Mouse (Mus musculus) neural tube, embryonic 12.5 days (tissue): ENCODE data around the gene Npas2. TPM values are rescaled to one million over a fixed set of nuclear protein-coding genes. Genes with fewer than 3 reads are reported as not detected.
A peak's percentile ranks its signal among the peaks of the same experiment; 100 is the strongest.

Experiments
- ATAC-seq: fragments of 200-750 bp; cut with Nextera tagmentation; 2 replicates; pipeline ENCODE4 v1.8.0; 2017; ENCODE audit warnings: low read depth, mild to moderate bottlenecking, moderate TSS enrichment, moderate library complexity; ENCODE audit not compliant: low FRiP score
- H3K27ac ChIP-seq: fragments of 300-500 bp; sonication (generic); 2 replicates; pipeline ENCODE4 v1.5.1; 2016
- H3K27me3 ChIP-seq: fragments of 300-500 bp; sonication (generic); replicated peaks from 2 replicates; pipeline ENCODE4 v1.6.1; 2016; ENCODE audit warnings: mild to moderate bottlenecking
- H3K36me3 ChIP-seq: fragments of 300-500 bp; sonication (generic); 2 replicates; pipeline ENCODE4 v1.6.1; 2016; ENCODE audit warnings: mild to moderate bottlenecking
- H3K4me1 ChIP-seq: fragments of 300-500 bp; sonication (generic); 2 replicates; pipeline ENCODE4 v1.6.1; 2016
- H3K4me2 ChIP-seq: fragments of 300-500 bp; sonication (generic); replicated peaks from 2 replicates; pipeline ENCODE4 v1.6.1; 2016; ENCODE audit warnings: mild to moderate bottlenecking
- H3K4me3 ChIP-seq: fragments of 300-500 bp; sonication (generic); 2 replicates; pipeline ENCODE4 v1.5.1; 2016
- H3K9ac ChIP-seq: fragments of 300-500 bp; sonication (generic); 2 replicates; pipeline ENCODE4 v1.6.1; 2016; ENCODE audit warnings: mild to moderate bottlenecking
- H3K9me3 ChIP-seq: fragments of 300-500 bp; sonication (generic); 2 replicates; pipeline ENCODE4 v1.6.1; 2016; ENCODE audit warnings: mild to moderate bottlenecking
- WGBS: fragments of 180-500 bp; shearing (Covaris S2); methylation state at CpG from one replicate; pipeline ENCODE4 v1.1.7; 2016; 5-methylcytosine and 5-hydroxymethylcytosine counted together
- polyA plus RNA-seq: library from polyadenylated mRNA; unstranded; fragments of >200 nt; fragmentation: Nextera tagmentation; extraction: Ambion mirVana; gene quantifications from 2 replicates; pipeline ENCODE4 v1.2.1, GENCODE M21; 2016

Npas2 gene
- polyA plus RNA-seq, result 0.08 and 0.22 TPM in 2 replicates

DNA sequence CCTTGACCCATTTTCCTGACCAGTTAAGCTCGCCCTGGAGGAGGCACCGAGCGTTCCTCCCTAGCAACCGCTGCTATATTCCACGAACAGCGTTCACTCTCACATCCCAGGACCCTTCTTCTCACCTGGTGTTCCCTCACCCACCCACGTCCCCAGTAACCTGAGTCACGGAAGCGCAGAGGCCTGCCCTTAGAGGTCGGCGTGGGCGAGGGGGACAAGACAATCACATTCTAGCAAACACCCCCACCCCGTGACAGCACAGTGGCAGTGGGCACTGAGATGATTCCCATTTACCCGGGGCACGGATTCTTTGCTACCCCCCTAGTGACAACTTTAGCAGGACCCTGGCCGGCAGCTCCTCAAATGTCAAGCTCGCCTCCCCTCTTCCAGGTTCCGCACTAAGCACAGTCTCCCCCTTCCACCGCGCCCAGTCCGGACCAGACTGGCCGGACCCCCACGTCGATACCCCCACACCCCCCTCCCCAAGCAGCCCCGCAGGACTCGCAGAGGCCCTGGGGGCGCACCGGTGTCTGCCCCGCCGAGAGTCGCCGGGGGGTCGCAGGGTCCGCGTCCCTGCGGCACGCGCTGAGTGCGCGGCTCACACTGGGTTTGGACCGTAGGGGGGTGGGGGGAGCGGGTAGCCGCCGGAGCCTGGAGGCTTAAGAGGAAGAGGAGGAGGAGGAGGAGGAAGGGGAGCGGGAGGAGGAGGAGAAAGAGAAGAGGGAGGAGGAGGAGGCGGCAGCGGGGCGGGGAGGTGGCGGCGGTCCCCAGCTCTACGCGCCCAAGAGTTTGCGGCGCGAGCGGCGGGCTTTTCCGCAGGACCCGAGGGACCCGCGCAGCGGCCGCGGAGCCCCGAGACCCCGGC, at the start of gene Npas2:
Gene Npas2 (plus strand): TSS at position 735 of the 865 bp plus-strand sequence.
- Histone ChIP-seq H3K9me3 (no peaks in the 10 kb centered on the region), H3K4me3 (peak within 1 kb of the TSS; percentile 64), H3K4me1 (peaks cover 24% of the 10 kb centered on the region), H3K36me3 (no peaks in the 10 kb centered on the region), H3K9ac (peak within 1 kb of the TSS; percentile 67), H3K4me2 (peak within 1 kb of the TSS; percentile 100), H3K27ac (no peak within 1 kb of the TSS), H3K27me3 (peaks cover 49% of the 10 kb centered on the region)
- under 1% methylated on average over 60 of the region's 66 CpGs for WGBS
- peak; percentile 14; the same call in 1 of the 2 replicates for ATAC-seq

DNA sequence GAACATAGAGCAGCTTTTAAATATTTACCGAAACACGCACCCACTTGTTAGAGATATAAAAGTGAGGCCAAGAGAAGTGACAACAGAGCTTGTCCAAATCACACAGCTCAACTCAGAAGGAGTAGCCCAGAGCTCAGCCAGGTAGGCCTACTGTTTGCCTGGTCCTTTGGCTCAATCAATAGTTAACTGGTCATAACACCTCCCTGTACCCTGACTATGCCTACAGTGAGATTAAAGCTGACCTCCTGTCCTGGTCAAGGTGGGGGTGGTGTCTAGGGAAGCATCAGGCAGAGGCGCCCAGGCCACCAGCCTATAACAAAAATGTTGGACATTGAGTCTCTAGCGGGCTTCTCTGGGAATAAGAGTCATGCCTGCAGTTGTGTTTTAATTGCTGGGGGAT, 36.8 kb upstream of the Npas2 start:
- Histone ChIP-seq H3K4me2 (no peak overlapping the region), H3K27ac (no peak overlapping the region), H3K4me3 (no peak overlapping the region), H3K4me1 (no peaks in the 10 kb centered on the region), H3K36me3 (no peaks in the 10 kb centered on the region), H3K9ac (no peak overlapping the region), H3K9me3 (no peaks in the 10 kb centered on the region), H3K27me3 (no peaks in the 10 kb centered on the region)
- ATAC-seq, result no peak
- 95% methylated on average over 4 of the region's 4 CpGs for WGBS

DNA sequence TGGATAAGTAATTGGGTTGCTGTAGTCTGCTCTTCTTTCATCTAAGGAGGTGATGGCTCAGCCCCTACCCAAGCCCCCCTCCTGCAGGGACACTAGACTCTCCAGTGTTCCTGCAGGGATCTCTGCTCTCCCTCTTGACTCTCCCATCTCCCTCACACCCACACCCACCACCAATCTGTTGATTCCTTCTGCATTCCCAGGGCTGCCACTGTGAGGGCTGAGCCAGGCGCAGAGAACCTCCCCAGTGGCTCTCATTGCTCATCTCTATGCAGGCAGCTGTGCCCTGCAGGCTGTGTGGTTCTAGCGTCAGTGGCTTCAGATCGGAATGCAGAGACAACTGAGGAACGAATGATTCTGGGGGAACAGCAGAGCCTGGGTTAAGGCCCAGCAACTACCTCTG, 33.4 kb upstream of the Npas2 start:
- Histone ChIP-seq H3K9me3 (no peaks in the 10 kb centered on the region), H3K27me3 (no peaks in the 10 kb centered on the region), H3K4me2 (no peak overlapping the region), H3K27ac (no peak overlapping the region), H3K4me1 (no peaks in the 10 kb centered on the region), H3K4me3 (no peak overlapping the region), H3K36me3 (no peaks in the 10 kb centered on the region), H3K9ac (no peak overlapping the region)
- no peak for ATAC-seq
- 67% methylated on average over 4 of the region's 4 CpGs for WGBS

DNA sequence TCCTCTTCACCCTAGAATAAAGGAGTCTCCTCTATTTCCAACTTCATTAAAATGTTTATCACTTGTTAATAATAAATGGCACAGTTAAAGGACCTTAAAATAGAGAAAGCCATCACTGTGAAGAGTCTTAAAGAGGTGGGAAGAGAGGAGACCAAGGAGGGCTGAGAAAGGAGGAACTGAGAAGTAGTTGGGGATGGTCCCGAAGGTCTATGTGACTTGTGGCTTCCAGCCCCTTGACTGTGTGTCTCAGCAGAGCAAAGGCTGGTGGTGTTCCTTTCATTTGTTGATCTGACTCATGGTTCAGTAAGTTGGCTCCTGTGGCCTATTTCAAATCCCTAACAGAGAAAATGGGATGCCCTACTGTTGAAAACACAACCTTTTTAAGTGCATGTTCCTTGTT, 30.5 kb upstream of the Npas2 start:
- Histone ChIP-seq H3K4me1 (no peaks in the 10 kb centered on the region), H3K27me3 (no peaks in the 10 kb centered on the region), H3K27ac (no peak overlapping the region), H3K9me3 (no peaks in the 10 kb centered on the region), H3K36me3 (no peaks in the 10 kb centered on the region), H3K9ac (no peak overlapping the region), H3K4me3 (no peak overlapping the region), H3K4me2 (no peak overlapping the region)
- no peak for ATAC-seq
- WGBS, result 78% methylated on average over 1 of the region's 1 CpGs

DNA sequence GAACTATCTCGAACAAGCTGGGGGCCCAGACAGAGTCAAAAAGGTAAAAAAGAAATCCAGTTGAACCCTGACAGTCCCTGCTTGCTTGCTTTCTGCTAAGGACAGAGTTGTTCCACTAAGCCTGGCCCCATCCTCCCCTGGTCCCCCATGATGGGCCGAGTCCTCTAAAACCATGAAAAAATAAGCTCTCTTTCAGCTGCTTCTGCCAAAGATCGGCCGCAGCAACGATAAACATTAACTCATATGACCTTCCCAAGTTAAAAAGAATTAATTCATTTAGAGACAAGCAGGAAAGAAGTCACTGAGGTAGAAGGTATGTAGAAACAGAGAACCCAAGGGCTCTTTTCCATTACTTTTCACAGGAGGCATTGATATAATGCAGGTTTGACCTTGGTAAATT, 16.8 kb upstream of the Npas2 start:
- 96% methylated on average over 5 of the region's 5 CpGs for WGBS
- no peak overlapping the region for H3K27ac ChIP-seq
- no peak overlapping the region for H3K4me2 ChIP-seq
- H3K9ac ChIP-seq, result no peak overlapping the region
- H3K36me3 ChIP-seq, result no peaks in the 10 kb centered on the region
- H3K27me3 ChIP-seq, result no peaks in the 10 kb centered on the region
- H3K4me1 ChIP-seq, result no peaks in the 10 kb centered on the region
- H3K9me3 ChIP-seq, result no peaks in the 10 kb centered on the region
- ATAC-seq, result no peak
- no peak overlapping the region for H3K4me3 ChIP-seq

DNA sequence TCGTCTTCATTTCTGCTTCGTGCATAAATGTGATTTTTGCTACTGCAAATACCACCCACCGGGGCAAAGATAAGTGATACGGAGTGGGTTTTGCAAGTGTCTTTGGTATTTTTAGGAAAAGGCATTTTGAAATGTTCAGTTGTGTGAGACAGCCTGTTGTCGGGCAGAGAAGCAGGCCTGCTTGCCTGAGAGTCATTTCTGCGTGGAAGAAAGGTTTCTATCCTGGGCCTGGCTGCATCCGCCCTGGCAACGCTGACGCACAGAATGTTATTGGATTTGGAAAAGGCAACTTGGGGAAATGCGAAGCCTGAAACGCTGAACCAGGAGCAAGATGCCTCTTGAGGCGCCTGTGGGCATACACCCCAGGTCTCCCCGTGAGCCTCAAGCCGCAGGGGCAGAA, 16.3 kb upstream of the Npas2 start:
- WGBS, result 88% methylated on average over 14 of the region's 14 CpGs
- H3K4me3 ChIP-seq, result no peak overlapping the region
- no peak overlapping the region for H3K27ac ChIP-seq
- H3K36me3 ChIP-seq, result no peaks in the 10 kb centered on the region
- no peaks in the 10 kb centered on the region for H3K4me1 ChIP-seq
- H3K9me3 ChIP-seq, result no peaks in the 10 kb centered on the region
- H3K9ac ChIP-seq, result no peak overlapping the region
- no peaks in the 10 kb centered on the region for H3K27me3 ChIP-seq
- H3K4me2 ChIP-seq, result no peak overlapping the region
- no peak for ATAC-seq

DNA sequence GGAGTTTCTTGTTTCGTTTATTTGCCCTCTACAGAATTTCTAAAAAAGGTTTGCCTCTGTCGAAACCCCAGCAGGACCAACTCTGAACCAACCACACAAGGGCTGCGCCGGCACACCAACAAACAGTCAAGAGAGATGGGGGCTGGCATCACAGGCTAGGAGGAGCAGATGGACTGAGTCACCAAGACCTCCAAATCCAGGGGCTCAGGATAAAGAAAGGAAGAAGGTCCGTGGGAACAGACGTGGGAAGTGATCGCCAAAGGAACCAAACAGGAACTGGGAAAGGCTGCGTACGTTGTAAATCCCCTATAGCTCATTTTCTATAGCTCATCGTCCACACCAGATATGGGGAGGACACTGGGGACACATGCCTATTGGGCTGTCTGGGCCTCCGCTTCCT, 13.7 kb upstream of the Npas2 start:
- no peak for ATAC-seq
- H3K9ac ChIP-seq, result no peak overlapping the region
- no peaks in the 10 kb centered on the region for H3K27me3 ChIP-seq
- H3K27ac ChIP-seq, result no peak overlapping the region
- no peaks in the 10 kb centered on the region for H3K9me3 ChIP-seq
- H3K36me3 ChIP-seq, result no peaks in the 10 kb centered on the region
- H3K4me1 ChIP-seq, result no peaks in the 10 kb centered on the region
- no peak overlapping the region for H3K4me3 ChIP-seq
- no peak overlapping the region for H3K4me2 ChIP-seq
- WGBS, result 94% methylated on average over 11 of the region's 11 CpGs

DNA sequence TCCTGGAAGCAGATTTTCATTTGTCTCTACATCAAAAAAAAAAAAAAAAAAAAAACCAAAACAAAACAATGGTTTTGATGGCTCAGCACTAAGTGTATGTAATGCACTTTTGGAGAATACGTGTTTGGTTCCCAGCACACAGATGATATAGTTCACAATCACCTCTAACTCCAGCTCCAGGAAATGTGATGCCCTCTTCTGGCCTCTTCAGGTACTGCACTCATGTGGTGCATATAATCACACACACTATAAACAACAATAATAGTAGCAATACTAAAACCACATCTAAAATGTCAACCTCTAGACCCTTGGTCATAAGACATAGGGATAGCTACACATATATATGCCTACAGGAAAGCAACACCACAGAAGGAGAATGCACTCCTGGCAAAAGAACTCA, 13.0 kb upstream of the Npas2 start:
- 96% methylated on average over 1 of the region's 1 CpGs for WGBS
- Histone ChIP-seq H3K36me3 (no peaks in the 10 kb centered on the region), H3K9ac (no peak overlapping the region), H3K4me2 (no peak overlapping the region), H3K4me1 (no peaks in the 10 kb centered on the region), H3K27ac (no peak overlapping the region), H3K27me3 (no peaks in the 10 kb centered on the region), H3K9me3 (no peaks in the 10 kb centered on the region), H3K4me3 (no peak overlapping the region)
- no peak for ATAC-seq

DNA sequence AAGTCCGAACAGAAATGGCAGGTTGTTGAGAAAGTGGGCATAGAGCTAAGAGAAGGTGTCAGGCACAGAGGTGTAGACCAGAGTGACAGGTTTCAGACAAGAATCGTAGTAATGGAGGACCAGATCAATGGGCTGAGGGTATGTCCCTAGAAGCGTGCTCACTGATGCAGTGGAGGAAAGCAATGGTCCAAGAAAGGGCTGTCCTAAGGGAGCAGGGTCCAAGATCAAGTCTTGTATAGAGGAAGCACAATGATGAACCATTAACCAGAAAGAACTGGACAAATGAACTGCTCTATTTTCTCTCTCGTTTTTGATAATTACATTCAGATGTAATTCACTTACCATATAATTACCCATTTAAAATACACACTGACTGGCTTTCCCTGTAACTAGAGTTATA, 11.6 kb upstream of the Npas2 start:
- no peak overlapping the region for H3K27ac ChIP-seq
- no peaks in the 10 kb centered on the region for H3K4me1 ChIP-seq
- 86% methylated on average over 4 of the region's 4 CpGs for WGBS
- no peaks in the 10 kb centered on the region for H3K36me3 ChIP-seq
- no peaks in the 10 kb centered on the region for H3K9me3 ChIP-seq
- no peak overlapping the region for H3K9ac ChIP-seq
- no peak for ATAC-seq
- H3K4me3 ChIP-seq, result no peak overlapping the region
- no peaks in the 10 kb centered on the region for H3K27me3 ChIP-seq
- no peak overlapping the region for H3K4me2 ChIP-seq

DNA sequence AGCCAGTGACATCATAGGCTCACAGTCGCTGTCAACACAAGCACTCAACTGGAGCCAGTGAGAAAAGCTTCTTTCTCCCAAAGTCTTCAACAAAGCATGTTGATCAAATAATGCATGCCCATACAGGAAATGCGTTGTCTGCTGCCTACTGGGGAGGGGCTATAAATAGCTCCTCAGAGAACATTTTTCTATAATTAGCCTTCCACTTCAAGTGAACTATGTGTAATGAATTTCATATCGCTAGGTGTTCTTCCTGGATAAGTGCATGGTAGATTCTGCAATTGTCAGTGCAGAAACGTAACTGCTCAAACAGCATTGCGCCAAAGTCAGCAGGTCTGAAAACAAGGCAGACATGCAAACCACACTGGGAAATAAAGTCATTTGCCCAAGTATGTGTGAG, 7.7 kb upstream of the Npas2 start:
- Histone ChIP-seq H3K4me1 (no peaks in the 10 kb centered on the region), H3K27ac (no peak overlapping the region), H3K9me3 (no peaks in the 10 kb centered on the region), H3K4me3 (no peak overlapping the region), H3K36me3 (no peaks in the 10 kb centered on the region), H3K4me2 (no peak overlapping the region), H3K9ac (no peak overlapping the region), H3K27me3 (peaks cover 1% of the 10 kb centered on the region)
- WGBS, result 86% methylated on average over 5 of the region's 5 CpGs
- ATAC-seq, result no peak

DNA sequence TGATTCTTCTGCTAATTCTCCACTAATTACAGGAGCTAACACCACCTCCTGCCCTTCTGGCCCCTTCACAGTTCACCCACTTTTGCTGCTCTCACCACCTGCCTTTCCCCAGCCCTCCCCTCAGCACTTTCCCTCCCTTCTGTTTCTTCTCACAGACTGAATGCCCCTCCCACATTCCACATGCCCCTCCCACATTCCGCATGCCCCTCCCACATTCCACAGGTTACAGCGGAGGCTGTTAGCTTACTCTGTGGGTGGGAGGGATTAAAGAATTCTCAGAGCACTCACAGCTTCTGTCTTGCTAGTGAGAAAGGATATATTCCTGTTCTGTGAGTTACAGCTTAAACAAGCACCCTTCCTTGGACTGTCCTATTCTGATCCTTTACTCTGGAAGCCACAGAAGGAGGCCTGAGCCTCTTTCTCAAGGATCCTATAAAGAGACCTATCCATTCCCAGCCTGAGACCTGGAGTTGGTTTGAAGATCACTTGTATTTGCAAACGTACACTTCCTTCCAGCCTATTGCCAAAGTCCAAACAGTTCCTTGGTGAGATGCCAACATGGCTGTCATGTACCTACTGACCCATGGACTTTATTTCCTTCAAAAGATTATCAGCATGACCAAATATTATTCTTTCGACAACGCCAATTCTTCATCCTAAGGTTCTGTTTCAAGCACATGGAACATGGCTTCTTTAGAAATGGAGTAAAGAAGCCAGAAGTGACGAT, 6.7 kb upstream of the Npas2 start:
- 60% methylated on average over 6 of the region's 6 CpGs for WGBS
- Histone ChIP-seq H3K4me2 (no peak overlapping the region), H3K9ac (no peak overlapping the region), H3K27me3 (peaks cover 8% of the 10 kb centered on the region), H3K4me3 (no peak overlapping the region), H3K4me1 (no peaks in the 10 kb centered on the region), H3K36me3 (no peaks in the 10 kb centered on the region), H3K27ac (no peak overlapping the region), H3K9me3 (no peaks in the 10 kb centered on the region)
- no peak for ATAC-seq

DNA sequence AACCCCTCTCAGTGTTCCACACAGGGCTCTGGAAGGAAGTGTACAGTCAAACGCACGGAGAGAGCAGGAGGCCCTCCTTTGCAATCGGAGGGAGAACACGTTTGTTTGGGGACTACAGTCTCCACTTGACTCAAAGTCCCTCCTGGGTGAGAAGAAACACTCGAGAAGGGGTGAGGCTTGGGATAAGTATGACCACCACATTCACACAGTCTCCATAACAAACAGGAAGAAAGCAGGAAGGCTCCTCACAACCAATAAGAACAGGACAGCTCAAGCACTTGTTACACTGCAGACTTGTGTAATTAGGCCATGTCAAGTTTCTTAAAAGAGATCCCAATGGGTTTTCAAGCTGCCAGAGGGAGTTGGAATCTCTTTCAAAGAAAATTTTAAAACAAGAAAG, 2.4 kb upstream of the Npas2 start:
- Histone ChIP-seq H3K36me3 (no peaks in the 10 kb centered on the region), H3K27ac (no peak overlapping the region), H3K4me2 (no peak overlapping the region), H3K9me3 (no peaks in the 10 kb centered on the region), H3K4me3 (no peak overlapping the region), H3K4me1 (peaks cover 24% of the 10 kb centered on the region), H3K9ac (no peak overlapping the region), H3K27me3 (peaks cover 48% of the 10 kb centered on the region)
- 81% methylated on average over 5 of the region's 5 CpGs for WGBS
- ATAC-seq, result no peak
